Mouse (Mus musculus) heart, embryonic 13.5 days (tissue): ENCODE results near the gene Smyd1. TPM values are rescaled to one million over a fixed set of nuclear protein-coding genes. Genes with fewer than 3 reads are reported as not detected.
"Not testable (repeated sequence)": the region's sequence is repeated elsewhere in the genome, so short reads cannot be mapped to it uniquely, and the experiment has no call there.

Experiments used
- ATAC-seq: fragments of 200-750 bp; cut with Nextera tagmentation; 2 replicates; pipeline ENCODE4 v1.8.0; 2017; ENCODE audit warnings: moderate TSS enrichment; ENCODE audit not compliant: insufficient number of reproducible peaks, low FRiP score, low TSS enrichment; ENCODE audit errors: extremely low read depth
- H3K27ac ChIP-seq: fragments of 300-500 bp; sonication (generic); replicated peaks from 2 replicates; pipeline ENCODE4 v1.5.1; 2015; ENCODE audit warnings: moderate library complexity, mild to moderate bottlenecking, inconsistent platforms
- H3K27me3 ChIP-seq: fragments of 300-500 bp; sonication (generic); replicated peaks from 2 replicates; pipeline ENCODE4 v1.6.1; 2015; ENCODE audit warnings: mild to moderate bottlenecking, inconsistent platforms
- H3K36me3 ChIP-seq: fragments of 300-500 bp; sonication (generic); 2 replicates; pipeline ENCODE4 v1.6.1; 2015; ENCODE audit warnings: mild to moderate bottlenecking, inconsistent platforms
- H3K4me1 ChIP-seq: fragments of 300-500 bp; sonication (generic); 2 replicates; pipeline ENCODE4 v1.6.1; 2015; ENCODE audit warnings: inconsistent platforms
- H3K4me2 ChIP-seq: fragments of 300-500 bp; sonication (generic); 2 replicates; pipeline ENCODE4 v1.6.1; 2015; ENCODE audit warnings: inconsistent platforms, mild to moderate bottlenecking, moderate library complexity
- H3K4me3 ChIP-seq: fragments of 300-500 bp; sonication (generic); 2 replicates; pipeline ENCODE4 v1.5.1; 2015; ENCODE audit warnings: moderate library complexity, mild to moderate bottlenecking, inconsistent platforms
- H3K9ac ChIP-seq: fragments of 300-500 bp; sonication (generic); 2 replicates; pipeline ENCODE4 v1.6.1; 2015; ENCODE audit warnings: inconsistent platforms, mild to moderate bottlenecking, moderate library complexity
- H3K9me3 ChIP-seq: fragments of 300-500 bp; sonication (generic); 2 replicates; pipeline ENCODE4 v1.6.1; 2016; ENCODE audit warnings: inconsistent platforms
- WGBS: fragments of 180-500 bp; shearing (Covaris S2); methylation state at CpG from one replicate; pipeline ENCODE4 v1.1.7; 2015; ENCODE audit warnings: mixed read lengths; 5-methylcytosine and 5-hydroxymethylcytosine counted together
- polyA plus RNA-seq: library from polyadenylated mRNA; unstranded; fragments of >200 nt; fragmentation: Nextera tagmentation; extraction: Ambion mirVana; gene quantifications from 2 replicates; pipeline ENCODE4 v1.2.1, GENCODE M21; 2015

The Smyd1 gene
- polyA plus RNA-seq, 1 experiment from 2014 or later, result 90.5 TPM

- no peak overlapping the region for H3K9ac ChIP-seq
- no peak overlapping the region for H3K4me3 ChIP-seq
- peaks cover 9% of the 10 kb centered on the region; the same call in 1 of the 2 replicates for H3K9me3 ChIP-seq
- ATAC-seq, result no peak
- no peaks in the 10 kb centered on the region for H3K4me1 ChIP-seq
- H3K27ac ChIP-seq, result no peak overlapping the region
- WGBS, result 91% methylated on average over 9 of the region's 9 CpGs
- H3K27me3 ChIP-seq, result no peaks in the 10 kb centered on the region
- H3K36me3 ChIP-seq, result no peaks in the 10 kb centered on the region
- no peak overlapping the region for H3K4me2 ChIP-seq
Observed at GRCm38 (mm10) chr6:71348006-71348405, 26.0 kb upstream of the Smyd1 start.

- Histone ChIP-seq H3K4me1 (no peaks in the 10 kb centered on the region), H3K9ac (no peak overlapping the region), H3K4me3 (no peak overlapping the region), H3K27ac (no peak overlapping the region), H3K9me3 (no peaks in the 10 kb centered on the region), H3K4me2 (no peak overlapping the region), H3K36me3 (no peaks in the 10 kb centered on the region), H3K27me3 (no peaks in the 10 kb centered on the region)
- 84% methylated on average over 9 of the region's 9 CpGs for WGBS
- ATAC-seq, result no peak
Observed at GRCm38 (mm10) chr6:71341179-71341578, 19.1 kb upstream of the Smyd1 start.

GRCm38 (mm10) chr6:71339351-71339750 lies 17.3 kb upstream of the Smyd1 start:
- no peaks in the 10 kb centered on the region for H3K27me3 ChIP-seq
- WGBS, result 80% methylated on average over 4 of the region's 4 CpGs
- no peak for ATAC-seq

GRCm38 (mm10) chr6:71338941-71339340 lies 16.9 kb upstream of the Smyd1 start:
- WGBS, result 71% methylated on average over 3 of the region's 3 CpGs
- Histone ChIP-seq H3K9ac (no peak overlapping the region), H3K4me3 (no peak overlapping the region)

More at GRCm38 (mm10) chr6:71339351-71339750, 17.3 kb upstream of the Smyd1 start:
- no peaks in the 10 kb centered on the region for H3K36me3 ChIP-seq
- H3K4me1 ChIP-seq, result no peaks in the 10 kb centered on the region
- H3K27ac ChIP-seq, result no peak overlapping the region
- no peak overlapping the region for H3K9ac ChIP-seq
- H3K9me3 ChIP-seq, result no peaks in the 10 kb centered on the region
- H3K4me3 ChIP-seq, result no peak overlapping the region
- H3K4me2 ChIP-seq, result no peak overlapping the region

GRCm38 (mm10) chr6:71337666-71338065 lies 15.6 kb upstream of the Smyd1 start:
- H3K4me1 ChIP-seq, result no peaks in the 10 kb centered on the region
- H3K36me3 ChIP-seq, result no peaks in the 10 kb centered on the region
- no peaks in the 10 kb centered on the region for H3K9me3 ChIP-seq
- no peak overlapping the region for H3K4me3 ChIP-seq
- no peak overlapping the region for H3K4me2 ChIP-seq
- H3K27ac ChIP-seq, result no peak overlapping the region
- H3K27me3 ChIP-seq, result no peaks in the 10 kb centered on the region
- no peak for ATAC-seq
- H3K9ac ChIP-seq, result no peak overlapping the region
- 94% methylated on average over 8 of the region's 8 CpGs for WGBS

More at GRCm38 (mm10) chr6:71338941-71339340, 16.9 kb upstream of the Smyd1 start:
- Histone ChIP-seq H3K4me1 (no peaks in the 10 kb centered on the region), H3K27ac (no peak overlapping the region), H3K9me3 (no peaks in the 10 kb centered on the region), H3K4me2 (no peak overlapping the region), H3K27me3 (no peaks in the 10 kb centered on the region), H3K36me3 (no peaks in the 10 kb centered on the region)
- ATAC-seq, result no peak

- no peak for ATAC-seq
- Histone ChIP-seq H3K4me1 (no peaks in the 10 kb centered on the region), H3K4me2 (no peak overlapping the region), H3K9me3 (no peaks in the 10 kb centered on the region), H3K27ac (no peak overlapping the region), H3K9ac (no peak overlapping the region), H3K36me3 (no peaks in the 10 kb centered on the region), H3K4me3 (no peak overlapping the region), H3K27me3 (no peaks in the 10 kb centered on the region)
- 81% methylated on average over 11 of the region's 11 CpGs for WGBS
Observed at GRCm38 (mm10) chr6:71333578-71334273, 11.7 kb upstream of the Smyd1 start.

- Histone ChIP-seq H3K9ac (no peak overlapping the region), H3K4me1 (no peaks in the 10 kb centered on the region), H3K4me3 (no peak overlapping the region), H3K27me3 (no peaks in the 10 kb centered on the region), H3K9me3 (no peaks in the 10 kb centered on the region), H3K4me2 (no peak overlapping the region), H3K27ac (no peak overlapping the region), H3K36me3 (no peaks in the 10 kb centered on the region)
- WGBS, result 47% methylated on average over 3 of the region's 3 CpGs
- no peak for ATAC-seq
Observed at GRCm38 (mm10) chr6:71333031-71333430, 11.0 kb upstream of the Smyd1 start.

- Histone ChIP-seq H3K27me3 (no peaks in the 10 kb centered on the region), H3K9ac (no peak overlapping the region), H3K4me3 (no peak overlapping the region), H3K4me2 (no peak overlapping the region), H3K4me1 (no peaks in the 10 kb centered on the region), H3K9me3 (no peaks in the 10 kb centered on the region), H3K27ac (no peak overlapping the region), H3K36me3 (no peaks in the 10 kb centered on the region)
- ATAC-seq, result no peak
- WGBS, result 76% methylated on average over 11 of the region's 11 CpGs
Observed at GRCm38 (mm10) chr6:71332236-71332965, 10.4 kb upstream of the Smyd1 start.

GRCm38 (mm10) chr6:71331491-71331890 lies 9.5 kb upstream of the Smyd1 start:
- not testable (repeated sequence) for H3K9me3 ChIP-seq, H3K27ac ChIP-seq, H3K9ac ChIP-seq, H3K27me3 ChIP-seq, H3K4me2 ChIP-seq, H3K36me3 ChIP-seq, ATAC-seq, H3K4me3 ChIP-seq, H3K4me1 ChIP-seq
- WGBS, result 72% methylated on average over 2 of the region's 4 CpGs

- WGBS, result 65% methylated on average over 7 of the region's 7 CpGs
- Histone ChIP-seq H3K9me3 (no peaks in the 10 kb centered on the region), H3K4me1 (no peaks in the 10 kb centered on the region), H3K27ac (no peak overlapping the region), H3K36me3 (no peaks in the 10 kb centered on the region), H3K9ac (no peak overlapping the region), H3K4me3 (no peak overlapping the region), H3K27me3 (no peaks in the 10 kb centered on the region), H3K4me2 (no peak overlapping the region)
- ATAC-seq, result no peak
Observed at GRCm38 (mm10) chr6:71330486-71330885, 8.5 kb upstream of the Smyd1 start.

- Histone ChIP-seq H3K9me3 (no peaks in the 10 kb centered on the region), H3K4me3 (no peak overlapping the region), H3K4me1 (no peaks in the 10 kb centered on the region), H3K27me3 (no peaks in the 10 kb centered on the region), H3K9ac (no peak overlapping the region), H3K27ac (no peak overlapping the region), H3K4me2 (no peak overlapping the region), H3K36me3 (no peaks in the 10 kb centered on the region)
- 69% methylated on average over 6 of the region's 6 CpGs for WGBS
- ATAC-seq, result no peak
Observed at GRCm38 (mm10) chr6:71329881-71330280, 7.8 kb upstream of the Smyd1 start.

- Histone ChIP-seq H3K27me3 (no peaks in the 10 kb centered on the region), H3K4me2 (no peak overlapping the region), H3K4me1 (no peaks in the 10 kb centered on the region), H3K4me3 (no peak overlapping the region), H3K9ac (no peak overlapping the region), H3K9me3 (no peaks in the 10 kb centered on the region), H3K27ac (no peak overlapping the region), H3K36me3 (no peaks in the 10 kb centered on the region)
- ATAC-seq, result no peak
- WGBS, result 81% methylated on average over 9 of the region's 9 CpGs
Observed at GRCm38 (mm10) chr6:71324816-71325215, 2.8 kb upstream of the Smyd1 start.
